Mouse (Mus musculus) neural tube, embryonic 11.5 days (tissue): Measurements from ENCODE around the gene Usf1. TPM values are rescaled to one million over a fixed set of nuclear protein-coding genes. Genes with fewer than 3 reads are reported as not detected.

ENCODE experiments used
- ATAC-seq: fragments of 200-750 bp; cut with Nextera tagmentation; 2 replicates; pipeline ENCODE4 v1.8.0; 2017; ENCODE audit warnings: moderate number of reproducible peaks, mild to moderate bottlenecking, moderate TSS enrichment, moderate library complexity; ENCODE audit not compliant: insufficient read depth, low FRiP score, low TSS enrichment
- DNase-seq: peaks from one replicate; pipeline ENCODE4 v3.0.0-alpha.2; 2015; ENCODE audit warnings: low spot score
- H3K27ac ChIP-seq: fragments of 300-500 bp; sonication (generic); 2 replicates; pipeline ENCODE4 v1.5.1; 2014; ENCODE audit warnings: low read depth, mild to moderate bottlenecking, low read length
- H3K27me3 ChIP-seq: fragments of 300-500 bp; sonication (generic); 2 replicates; pipeline ENCODE4 v1.6.1; 2014; ENCODE audit warnings: mild to moderate bottlenecking, low read length, mixed read lengths; ENCODE audit not compliant: control insufficient read depth, insufficient read depth
- H3K36me3 ChIP-seq: fragments of 300-500 bp; sonication (generic); 2 replicates; pipeline ENCODE4 v1.6.1; 2014; ENCODE audit warnings: mild to moderate bottlenecking, low read length, moderate library complexity, mixed read lengths; ENCODE audit not compliant: control insufficient read depth, insufficient read depth
- H3K4me1 ChIP-seq: fragments of 300-500 bp; sonication (generic); 2 replicates; pipeline ENCODE4 v1.6.1; 2014; ENCODE audit warnings: low read length, mixed read lengths; ENCODE audit not compliant: control insufficient read depth, insufficient read depth
- H3K4me2 ChIP-seq: fragments of 300-500 bp; sonication (generic); 2 replicates; pipeline ENCODE4 v1.6.1; 2014; ENCODE audit warnings: low read depth, mild to moderate bottlenecking, moderate library complexity
- H3K4me3 ChIP-seq: fragments of 300-500 bp; sonication (generic); 2 replicates; pipeline ENCODE4 v1.5.1; 2014; ENCODE audit warnings: low read depth, low read length
- H3K9ac ChIP-seq: fragments of 300-500 bp; sonication (generic); 2 replicates; pipeline ENCODE4 v1.6.1; 2014; ENCODE audit warnings: mild to moderate bottlenecking, low read length
- H3K9me3 ChIP-seq: fragments of 300-500 bp; sonication (generic); 2 replicates; pipeline ENCODE4 v1.6.1; 2016; ENCODE audit warnings: low read length; ENCODE audit not compliant: control insufficient read depth
- WGBS: fragments of 180-500 bp; shearing (Covaris S2); extraction: QIAGEN DNeasy Blood & Tissue Kit; methylation state at CpG from one replicate; pipeline ENCODE4 v1.1.7; 2014; 5-methylcytosine and 5-hydroxymethylcytosine counted together
- polyA plus RNA-seq: library from polyadenylated mRNA; unstranded; fragments of >200 nt; fragmentation: Nextera tagmentation; extraction: Ambion mirVana; gene quantifications from 2 replicates; pipeline ENCODE4 v1.2.1, GENCODE M21; 2014

Gene Usf1
- 151 and 162 TPM in 2 replicates for polyA plus RNA-seq

DNA sequence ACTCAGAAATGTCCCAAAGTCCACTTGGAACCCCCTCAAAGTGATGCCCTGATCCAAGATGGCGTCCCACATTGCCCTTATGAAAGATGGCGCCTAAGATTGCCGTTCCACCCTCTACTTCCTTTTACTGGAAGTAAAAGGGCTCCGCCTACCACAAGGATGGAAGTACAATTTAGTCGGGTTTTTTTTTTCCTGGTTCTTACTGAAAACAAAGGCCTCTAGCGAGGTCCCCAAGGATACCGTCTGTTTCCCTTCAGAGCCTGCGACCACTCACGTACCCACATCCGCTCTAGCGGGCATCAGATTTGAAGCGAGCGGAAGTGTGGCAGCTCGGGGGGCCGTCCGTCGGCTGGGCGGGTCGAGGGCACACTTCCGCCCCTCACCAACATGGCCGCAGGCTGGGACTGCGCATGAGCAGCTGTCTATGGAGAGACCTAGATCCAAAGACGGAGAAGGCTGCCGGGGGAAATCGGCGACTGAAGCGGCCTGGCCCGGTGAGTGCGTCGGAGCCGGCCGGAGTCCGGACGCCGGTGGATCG is at the start of gene Usf1:
TSS of gene Usf1 (plus strand) at position 367 of the 538 bp plus-strand sequence.
- no peaks in the 10 kb centered on the region for H3K27me3 ChIP-seq
- ATAC-seq: peak; percentile 96
- under 1% methylated on average over 36 of the region's 36 CpGs for WGBS

DNA sequence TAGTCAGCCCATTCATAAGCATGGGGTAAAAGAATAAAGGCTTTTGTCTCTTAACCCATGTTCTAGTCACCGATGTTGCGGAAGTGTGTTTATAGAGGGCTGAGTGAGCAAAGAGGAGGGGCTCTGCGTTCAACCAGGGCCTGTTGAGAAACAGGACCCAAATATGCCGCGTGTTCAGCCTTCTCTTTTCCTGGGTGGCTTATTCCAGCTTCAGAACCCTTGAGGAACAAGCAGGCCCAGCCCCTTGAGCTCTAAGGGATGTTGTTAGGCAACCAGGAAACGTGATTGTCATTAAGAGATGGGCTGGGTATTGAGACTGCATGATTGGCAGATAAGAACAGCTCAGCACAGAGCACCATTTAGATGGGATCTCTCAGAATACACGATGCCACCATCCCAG is 45.2 kb upstream of the Usf1 start:
- Histone ChIP-seq H3K4me1 (no peaks in the 10 kb centered on the region), H3K27ac (no peak overlapping the region), H3K27me3 (no peaks in the 10 kb centered on the region), H3K4me3 (no peak overlapping the region), H3K9ac (no peak overlapping the region), H3K36me3 (no peaks in the 10 kb centered on the region), H3K9me3 (no peaks in the 10 kb centered on the region), H3K4me2 (no peak overlapping the region)
- ATAC-seq: no peak
- WGBS: 77% methylated on average over 7 of the region's 7 CpGs
- peak; percentile 2 for DNase-seq

More for the DNA sequence above, at the start of gene Usf1:
- H3K27ac ChIP-seq: peak within 1 kb of the TSS; percentile 68
- peak within 1 kb of the TSS; percentile 85 for H3K9ac ChIP-seq
- H3K4me1 ChIP-seq: peaks cover 2% of the 10 kb centered on the region; the same call in 1 of the 2 replicates
- H3K9me3 ChIP-seq: no peaks in the 10 kb centered on the region
- H3K4me2 ChIP-seq: peak within 1 kb of the TSS; percentile 48
- peak within 1 kb of the TSS; percentile 71 for H3K4me3 ChIP-seq
- H3K36me3 ChIP-seq: peaks cover 7% of the 10 kb centered on the region
- DNase-seq: peak; percentile 96

DNA sequence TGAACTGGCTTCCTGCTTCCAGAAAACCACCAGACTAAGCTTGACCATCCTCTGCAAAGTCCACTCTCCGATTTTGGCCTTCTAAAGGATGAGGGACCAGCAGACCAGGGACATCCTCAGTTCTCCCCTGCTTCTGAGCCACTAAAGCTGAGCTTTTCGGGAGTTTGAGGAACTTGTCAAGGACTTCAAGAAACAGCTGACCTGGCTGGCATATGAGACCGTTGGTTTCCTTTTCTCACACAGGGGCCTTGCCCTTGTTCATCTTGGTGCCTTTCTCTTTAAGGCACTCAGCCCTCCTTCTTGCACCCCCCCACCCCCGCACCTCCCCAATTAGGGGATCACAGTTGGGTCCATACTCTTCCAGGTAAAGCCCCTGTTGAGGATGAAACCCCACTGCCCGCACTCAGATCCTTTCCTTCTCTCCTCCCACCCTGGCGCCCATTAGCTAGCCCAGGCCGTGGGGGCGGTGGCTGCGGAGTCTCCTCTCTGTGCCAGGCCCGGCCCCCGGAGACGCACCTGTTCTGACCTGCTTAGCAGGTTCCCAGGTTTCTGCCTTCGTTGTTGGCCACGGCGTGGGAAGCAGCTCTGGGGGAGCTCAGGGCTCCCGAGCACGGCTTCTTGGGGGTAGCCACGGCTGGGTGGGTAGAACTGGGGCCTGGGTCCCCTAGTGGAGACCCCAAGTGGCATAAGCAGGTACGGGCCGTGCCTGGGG is 41.1 kb upstream of the Usf1 start, which contains the start of gene Nectin4:
TSS of gene Nectin4 (plus strand) at position 255 of the 712 bp plus-strand sequence.
- Histone ChIP-seq H3K4me3 (no peak within 1 kb of the TSS), H3K27me3 (no peaks in the 10 kb centered on the region), H3K9ac (no peak within 1 kb of the TSS), H3K4me1 (no peaks in the 10 kb centered on the region), H3K9me3 (no peaks in the 10 kb centered on the region), H3K4me2 (no peak within 1 kb of the TSS), H3K27ac (no peak within 1 kb of the TSS), H3K36me3 (no peaks in the 10 kb centered on the region)
- DNase-seq (no peak), ATAC-seq (no peak)
- WGBS: 49% methylated on average over 20 of the region's 20 CpGs

DNA sequence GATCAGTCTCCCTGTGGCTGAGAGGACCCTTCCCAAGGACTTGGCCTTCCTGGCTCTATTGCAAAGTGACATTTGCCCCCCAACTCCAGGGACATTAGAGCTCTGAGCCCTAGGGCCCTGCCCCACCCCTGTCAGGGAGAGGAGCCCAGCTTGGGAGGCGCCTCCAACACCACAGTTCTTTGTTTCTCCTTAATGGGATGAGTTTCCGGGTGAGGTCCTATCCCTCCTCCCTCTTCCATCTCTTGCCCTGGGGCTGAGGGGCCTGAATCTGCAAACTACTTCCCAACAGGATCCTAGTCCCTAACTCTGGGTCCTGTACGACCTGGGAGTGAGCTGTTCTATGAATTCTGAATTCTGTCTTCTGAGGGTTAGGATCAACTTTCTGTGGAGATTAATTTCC is 38.2 kb upstream of the Usf1 start:
- H3K27me3 ChIP-seq: no peaks in the 10 kb centered on the region
- no peaks in the 10 kb centered on the region for H3K9me3 ChIP-seq
- H3K9ac ChIP-seq: no peak overlapping the region
- no peak overlapping the region for H3K4me2 ChIP-seq
- no peaks in the 10 kb centered on the region for H3K4me1 ChIP-seq
- no peak overlapping the region for H3K4me3 ChIP-seq
- 46% methylated on average over 3 of the region's 3 CpGs for WGBS
- no peaks in the 10 kb centered on the region for H3K36me3 ChIP-seq
- ATAC-seq: no peak
- DNase-seq: no peak
- H3K27ac ChIP-seq: no peak overlapping the region

DNA sequence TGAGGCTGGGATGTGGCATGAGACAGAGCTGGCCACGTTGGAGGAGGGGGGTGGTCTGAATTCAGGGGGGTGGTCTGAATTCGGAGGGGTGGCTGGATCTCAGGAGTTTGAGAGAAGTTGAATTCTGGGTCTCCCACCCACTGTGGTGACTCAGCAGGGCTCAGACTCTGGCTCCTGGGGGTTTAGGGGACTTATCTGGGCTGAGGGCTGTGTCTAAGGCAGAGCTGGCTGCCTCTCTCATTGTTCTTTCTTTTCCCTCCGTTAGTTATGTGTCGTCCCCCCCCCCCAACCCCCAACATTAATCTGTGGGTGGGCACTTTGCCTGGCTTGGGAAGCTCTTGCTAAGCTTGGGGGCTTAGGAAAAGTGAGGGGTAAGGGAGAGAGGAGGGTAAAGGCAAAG is 37.2 kb upstream of the Usf1 start:
- Histone ChIP-seq H3K9me3 (no peaks in the 10 kb centered on the region), H3K9ac (no peak overlapping the region), H3K36me3 (no peaks in the 10 kb centered on the region), H3K4me2 (no peak overlapping the region), H3K4me3 (no peak overlapping the region), H3K27ac (no peak overlapping the region), H3K4me1 (no peaks in the 10 kb centered on the region), H3K27me3 (no peaks in the 10 kb centered on the region)
- 6% methylated on average over 4 of the region's 4 CpGs for WGBS
- DNase-seq (no peak), ATAC-seq (no peak)

DNA sequence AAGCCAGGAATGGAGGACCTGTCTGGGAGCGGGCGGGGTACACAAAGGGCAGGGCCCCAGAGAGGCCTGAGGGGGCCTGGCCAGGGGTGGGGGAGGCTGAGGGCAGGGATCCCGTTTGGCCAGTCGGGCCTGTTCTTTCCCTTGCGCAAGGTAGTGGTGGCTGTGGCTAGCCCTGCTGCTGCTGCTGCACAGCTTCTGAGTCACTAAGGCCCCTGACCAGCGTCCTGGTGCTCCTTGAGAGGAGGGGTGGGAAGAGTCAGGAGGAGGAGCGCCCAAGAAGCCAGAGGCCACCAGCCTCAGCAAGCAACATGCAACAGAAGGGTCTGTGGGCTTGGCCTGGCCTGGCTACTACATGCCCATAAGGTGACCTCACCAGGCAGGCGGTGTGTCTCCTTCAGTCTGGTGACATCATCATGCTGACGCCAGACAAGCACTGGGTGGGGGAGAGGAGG is 35.4 kb upstream of the Usf1 start:
- no peak for DNase-seq
- Histone ChIP-seq H3K27me3 (no peaks in the 10 kb centered on the region), H3K9ac (no peak overlapping the region), H3K36me3 (no peaks in the 10 kb centered on the region), H3K9me3 (no peaks in the 10 kb centered on the region), H3K4me2 (no peak overlapping the region), H3K4me1 (no peaks in the 10 kb centered on the region), H3K4me3 (no peak overlapping the region), H3K27ac (no peak overlapping the region)
- ATAC-seq: 0 out of 2 replicates have a peak, but pooled peaks have one; percentile 35
- 57% methylated on average over 9 of the region's 9 CpGs for WGBS

GRCm38 (mm10) chr1:171378298-171378697 is 32.8 kb upstream of the Usf1 start:
- H3K4me3 ChIP-seq: no peak overlapping the region
- ATAC-seq (no peak), DNase-seq (no peak)
- no peaks in the 10 kb centered on the region for H3K9me3 ChIP-seq
- H3K27ac ChIP-seq: no peak overlapping the region
- H3K4me1 ChIP-seq: no peaks in the 10 kb centered on the region
- H3K36me3 ChIP-seq: no peaks in the 10 kb centered on the region
- 81% methylated on average over 6 of the region's 6 CpGs for WGBS
- no peak overlapping the region for H3K9ac ChIP-seq
- H3K4me2 ChIP-seq: no peak overlapping the region
- 0 out of 2 replicates have a peak, but pooled peaks cover 3% of the 10 kb centered on the region for H3K27me3 ChIP-seq

- H3K27me3 ChIP-seq: 0 out of 2 replicates have a peak, but pooled peaks cover 3% of the 10 kb centered on the region
- H3K9ac ChIP-seq: no peak overlapping the region
- no peaks in the 10 kb centered on the region for H3K36me3 ChIP-seq
- ATAC-seq (peak; percentile 76), DNase-seq (peak; percentile 85)
- no peak overlapping the region for H3K27ac ChIP-seq
- H3K4me2 ChIP-seq: peak overlapping the region; percentile 26
- no peaks in the 10 kb centered on the region for H3K9me3 ChIP-seq
- no peaks in the 10 kb centered on the region for H3K4me1 ChIP-seq
- WGBS: 6% methylated on average over 31 of the region's 31 CpGs
- 0 out of 2 replicates have a peak overlapping the region, but pooled peaks have one; percentile 0 for H3K4me3 ChIP-seq
Observed at GRCm38 (mm10) chr1:171379935-171380599, 31.0 kb upstream of the Usf1 start.
